Mouse (Mus musculus) midbrain, embryonic 12.5 days (tissue): ENCODE results near the gene Kif17. TPM values are rescaled to one million over a fixed set of nuclear protein-coding genes. Genes with fewer than 3 reads are reported as not detected.

Source experiments
- ATAC-seq: fragments of 200-750 bp; cut with Nextera tagmentation; 2 replicates; pipeline ENCODE4 v1.8.0; 2017; ENCODE audit warnings: low read depth, moderate TSS enrichment, moderate library complexity; ENCODE audit not compliant: low FRiP score
- H3K27ac ChIP-seq: fragments of 300-500 bp; sonication (generic); replicated peaks from 2 replicates; pipeline ENCODE4 v1.5.1; 2016; ENCODE audit warnings: mild to moderate bottlenecking
- H3K27me3 ChIP-seq: fragments of 300-500 bp; sonication (generic); 2 replicates; pipeline ENCODE4 v1.6.1; 2016; ENCODE audit warnings: mild to moderate bottlenecking
- H3K36me3 ChIP-seq: fragments of 300-500 bp; sonication (generic); 2 replicates; pipeline ENCODE4 v1.6.1; 2016
- H3K4me1 ChIP-seq: fragments of 300-500 bp; sonication (generic); 2 replicates; pipeline ENCODE4 v1.6.1; 2016
- H3K4me2 ChIP-seq: fragments of 300-500 bp; sonication (generic); replicated peaks from 2 replicates; pipeline ENCODE4 v1.6.1; 2016; ENCODE audit warnings: mild to moderate bottlenecking, moderate library complexity
- H3K4me3 ChIP-seq: fragments of 300-500 bp; sonication (generic); 2 replicates; pipeline ENCODE4 v1.5.1; 2016; ENCODE audit warnings: mild to moderate bottlenecking
- H3K9ac ChIP-seq: fragments of 300-500 bp; sonication (generic); replicated peaks from 2 replicates; pipeline ENCODE4 v1.6.1; 2016; ENCODE audit warnings: mild to moderate bottlenecking, moderate library complexity
- H3K9me3 ChIP-seq: fragments of 300-500 bp; sonication (generic); 2 replicates; pipeline ENCODE4 v1.6.1; 2016; ENCODE audit warnings: mild to moderate bottlenecking
- WGBS: fragments of 180-500 bp; shearing (Covaris S2); methylation state at CpG from one replicate; pipeline ENCODE4 v1.1.7; 2016; 5-methylcytosine and 5-hydroxymethylcytosine counted together
- polyA plus RNA-seq: library from polyadenylated mRNA; unstranded; fragments of >200 nt; fragmentation: Nextera tagmentation; extraction: Ambion mirVana; gene quantifications from 2 replicates; pipeline ENCODE4 v1.2.1, GENCODE M21; 2016

Kif17 gene
- polyA plus RNA-seq, 1 experiment from 2014 or later = 1.2 TPM

DNA sequence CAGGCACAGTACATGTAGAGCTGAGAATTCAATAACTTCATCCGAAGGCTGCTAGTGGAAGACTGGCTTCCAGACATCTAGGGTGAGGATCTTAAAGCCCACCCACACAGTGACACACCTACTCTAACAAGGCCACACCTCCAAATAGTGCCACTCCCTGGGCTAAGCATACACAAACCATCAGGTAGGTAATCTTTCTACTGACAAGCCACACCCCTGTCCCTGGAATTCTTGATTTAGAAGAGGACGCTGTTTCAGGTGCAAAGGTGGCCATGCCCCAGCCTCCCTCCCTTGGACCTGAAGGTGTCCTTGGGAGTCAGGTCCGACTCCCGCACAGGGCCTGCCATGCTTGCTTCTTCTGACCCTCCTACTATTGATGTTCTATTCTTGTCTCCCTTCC lies 82.9 kb downstream of the Kif17 start:
- Histone ChIP-seq H3K4me3 (no peak overlapping the region), H3K36me3 (no peaks in the 10 kb centered on the region), H3K4me2 (no peak overlapping the region), H3K27ac (no peak overlapping the region), H3K9me3 (no peaks in the 10 kb centered on the region), H3K9ac (no peak overlapping the region), H3K27me3 (peaks cover 20% of the 10 kb centered on the region; the same call in 1 of the 2 replicates), H3K4me1 (0 out of 2 replicates have a peak, but pooled peaks cover under 1% of the 10 kb centered on the region)
- 91% methylated on average over 4 of the region's 4 CpGs for WGBS
- no peak for ATAC-seq

DNA sequence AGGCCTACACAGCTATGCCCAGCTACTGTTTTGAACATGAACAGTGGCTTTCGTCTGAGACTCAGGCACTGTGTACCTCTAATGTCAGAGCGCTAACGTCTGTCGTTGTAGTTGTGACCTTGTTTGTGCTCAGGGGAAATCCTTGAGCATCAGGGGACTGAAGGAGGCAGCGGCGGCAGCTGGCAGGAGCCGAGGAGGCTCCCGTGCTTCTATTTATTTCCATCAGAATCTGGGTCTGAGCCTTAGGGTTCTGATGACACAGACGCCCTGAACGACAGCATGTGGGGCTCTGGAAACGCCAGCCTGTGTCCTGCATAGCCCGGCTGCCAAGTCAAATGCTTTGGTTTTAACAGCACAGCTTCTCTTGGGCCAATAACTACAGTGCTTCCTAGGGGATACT lies 84.8 kb downstream of the Kif17 start:
- ATAC-seq = no peak
- no peak overlapping the region for H3K4me2 ChIP-seq
- H3K4me1 ChIP-seq = no peaks in the 10 kb centered on the region
- H3K4me3 ChIP-seq = no peak overlapping the region
- H3K27me3 ChIP-seq = peaks cover 22% of the 10 kb centered on the region; the same call in 1 of the 2 replicates
- H3K27ac ChIP-seq = no peak overlapping the region
- no peaks in the 10 kb centered on the region for H3K9me3 ChIP-seq
- 88% methylated on average over 12 of the region's 12 CpGs for WGBS
- H3K36me3 ChIP-seq = no peaks in the 10 kb centered on the region
- H3K9ac ChIP-seq = no peak overlapping the region

DNA sequence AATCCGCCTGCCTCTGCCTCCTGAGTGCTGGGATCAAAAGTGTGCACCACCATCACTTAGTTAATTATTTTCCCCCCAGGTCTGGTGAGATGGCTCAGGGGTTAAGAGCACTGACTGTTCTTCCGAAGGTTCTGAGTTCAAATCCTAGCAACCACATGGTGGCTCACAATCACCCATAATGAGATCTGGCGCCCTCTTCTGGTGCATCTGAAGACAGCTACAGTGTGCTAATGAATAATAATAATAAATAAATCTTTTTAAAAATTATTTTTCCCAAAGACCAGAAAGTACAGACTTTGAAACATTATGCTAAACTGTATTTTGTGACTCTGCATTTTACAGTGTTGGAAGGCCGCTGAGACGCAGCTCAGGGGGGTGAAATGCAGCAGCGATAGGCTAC lies 85.4 kb downstream of the Kif17 start:
- no peak for ATAC-seq
- Histone ChIP-seq H3K27me3 (peaks cover 19% of the 10 kb centered on the region; the same call in 1 of the 2 replicates), H3K4me2 (no peak overlapping the region), H3K4me1 (no peaks in the 10 kb centered on the region), H3K36me3 (no peaks in the 10 kb centered on the region), H3K27ac (no peak overlapping the region), H3K9ac (no peak overlapping the region), H3K9me3 (no peaks in the 10 kb centered on the region), H3K4me3 (no peak overlapping the region)
- WGBS = 85% methylated on average over 6 of the region's 6 CpGs

DNA sequence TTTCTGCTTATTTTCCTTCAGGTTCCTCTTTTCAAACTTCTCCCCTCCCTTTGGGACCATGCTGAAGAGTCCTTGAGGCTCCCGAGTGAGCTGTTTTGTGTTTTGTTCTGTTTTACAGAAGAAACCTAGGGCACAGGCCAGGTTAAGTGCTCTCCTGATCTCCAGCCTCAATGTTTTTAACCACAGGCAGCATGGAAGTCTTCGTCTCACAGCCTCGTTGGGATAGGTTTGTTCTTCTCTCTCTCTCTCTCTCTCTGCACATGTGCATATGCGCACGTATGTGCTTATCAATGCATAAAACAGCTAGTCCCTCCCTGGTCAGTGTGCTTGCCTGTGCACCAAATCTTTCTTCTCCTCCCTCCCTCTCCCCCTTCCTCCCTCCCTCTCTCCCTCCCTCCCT lies 86.6 kb downstream of the Kif17 start:
- Histone ChIP-seq H3K4me1 (no peaks in the 10 kb centered on the region), H3K9me3 (no peaks in the 10 kb centered on the region), H3K36me3 (no peaks in the 10 kb centered on the region), H3K9ac (no peak overlapping the region), H3K4me3 (no peak overlapping the region), H3K4me2 (no peak overlapping the region), H3K27ac (no peak overlapping the region), H3K27me3 (0 out of 2 replicates have a peak, but pooled peaks cover 7% of the 10 kb centered on the region)
- 78% methylated on average over 5 of the region's 5 CpGs for WGBS
- ATAC-seq = no peak

DNA sequence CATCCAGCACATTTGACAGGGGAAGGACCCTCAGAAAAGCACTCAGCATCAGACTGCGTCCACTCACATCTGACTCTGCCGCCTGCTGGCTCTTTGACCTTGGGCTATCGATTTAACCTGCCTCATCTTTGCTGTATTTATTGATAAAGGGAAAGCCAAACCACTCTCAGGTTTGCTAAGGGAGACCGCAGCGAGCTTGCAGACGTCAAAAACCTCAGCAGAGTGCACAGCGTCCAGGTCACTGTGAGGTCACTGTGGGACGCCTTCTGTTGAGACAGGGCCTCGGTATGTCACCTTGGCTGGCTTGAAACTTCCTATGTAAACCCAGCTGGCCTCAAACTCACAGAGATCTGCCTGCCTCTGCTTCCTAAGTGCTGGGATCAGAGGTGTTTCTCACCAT lies 87.1 kb downstream of the Kif17 start:
- no peak overlapping the region for H3K27ac ChIP-seq
- H3K9me3 ChIP-seq = no peaks in the 10 kb centered on the region
- no peaks in the 10 kb centered on the region for H3K36me3 ChIP-seq
- ATAC-seq = no peak
- H3K27me3 ChIP-seq = 0 out of 2 replicates have a peak, but pooled peaks cover 6% of the 10 kb centered on the region
- WGBS = 84% methylated on average over 9 of the region's 9 CpGs
- H3K9ac ChIP-seq = no peak overlapping the region
- H3K4me3 ChIP-seq = no peak overlapping the region
- no peak overlapping the region for H3K4me2 ChIP-seq
- no peaks in the 10 kb centered on the region for H3K4me1 ChIP-seq

DNA sequence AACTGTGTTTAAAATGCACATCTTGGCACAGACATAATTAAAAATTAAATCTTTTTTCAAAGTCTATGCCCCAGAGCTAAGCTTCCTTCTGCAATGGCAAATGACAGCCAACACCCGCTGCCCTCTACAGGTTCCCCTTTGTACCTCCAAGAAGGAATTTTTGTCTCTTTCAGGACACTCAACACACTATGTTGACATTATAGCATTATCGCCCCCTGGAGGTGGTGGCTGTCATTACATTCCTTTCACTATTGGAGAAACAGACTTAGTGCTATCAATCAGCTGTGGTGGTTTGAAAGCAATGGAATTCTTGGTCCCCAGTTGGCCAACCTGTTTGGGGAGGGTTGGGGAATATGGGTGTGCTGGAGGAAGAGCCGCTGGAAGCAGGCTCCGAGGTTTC lies 89.7 kb downstream of the Kif17 start:
- H3K9ac ChIP-seq = no peak overlapping the region
- H3K4me1 ChIP-seq = no peaks in the 10 kb centered on the region
- no peaks in the 10 kb centered on the region for H3K9me3 ChIP-seq
- H3K4me3 ChIP-seq = no peak overlapping the region
- H3K27ac ChIP-seq = no peak overlapping the region
- ATAC-seq = no peak
- WGBS = 33% methylated on average over 4 of the region's 4 CpGs
- 0 out of 2 replicates have a peak, but pooled peaks cover 6% of the 10 kb centered on the region for H3K27me3 ChIP-seq
- H3K36me3 ChIP-seq = no peaks in the 10 kb centered on the region
- H3K4me2 ChIP-seq = no peak overlapping the region

DNA sequence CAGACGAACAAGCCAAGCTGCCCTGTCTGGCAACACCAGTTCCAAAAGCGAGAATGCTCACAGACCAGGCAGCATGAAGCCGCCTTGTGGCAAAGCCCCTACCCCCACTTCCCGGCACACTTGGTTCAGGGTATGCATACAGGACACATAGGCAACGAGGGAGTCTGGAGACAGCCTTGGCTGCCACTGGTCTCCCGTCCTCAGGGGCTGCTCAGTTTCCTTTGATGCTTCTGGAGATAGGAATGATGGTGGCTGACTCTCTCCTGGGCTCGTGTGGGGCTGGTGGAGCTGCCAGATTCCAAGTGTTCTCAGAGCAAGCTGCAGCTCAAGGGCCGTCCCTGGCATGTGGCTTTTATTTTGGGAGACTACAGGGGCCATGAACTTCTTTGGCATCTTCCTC lies 91.2 kb downstream of the Kif17 start:
- Histone ChIP-seq H3K4me1 (no peaks in the 10 kb centered on the region), H3K4me2 (no peak overlapping the region), H3K4me3 (no peak overlapping the region), H3K9ac (no peak overlapping the region), H3K27me3 (0 out of 2 replicates have a peak, but pooled peaks cover 6% of the 10 kb centered on the region), H3K36me3 (no peaks in the 10 kb centered on the region), H3K27ac (no peak overlapping the region), H3K9me3 (no peaks in the 10 kb centered on the region)
- ATAC-seq = no peak
- 73% methylated on average over 8 of the region's 8 CpGs for WGBS

DNA sequence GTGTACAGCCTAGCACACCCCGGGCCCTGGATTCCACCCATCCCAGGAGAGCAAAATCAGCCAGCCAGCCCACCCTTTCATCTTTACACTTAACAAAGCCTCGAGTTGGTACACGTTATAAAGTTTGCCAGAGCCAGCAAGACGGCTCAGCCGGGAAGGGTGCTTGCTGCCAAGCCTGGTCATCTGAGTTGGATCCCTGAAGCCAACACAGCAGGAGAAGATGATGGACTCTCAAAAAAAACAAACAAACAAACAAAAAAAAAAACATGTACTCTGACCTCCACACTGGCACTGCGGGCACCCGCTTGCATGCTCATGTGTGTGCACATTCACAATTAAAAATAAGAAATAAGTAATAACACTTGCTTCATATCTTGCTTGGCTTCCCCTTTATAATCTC lies 91.8 kb downstream of the Kif17 start:
- ATAC-seq = no peak
- H3K9me3 ChIP-seq = no peaks in the 10 kb centered on the region
- H3K27me3 ChIP-seq = 0 out of 2 replicates have a peak, but pooled peaks cover 6% of the 10 kb centered on the region
- no peak overlapping the region for H3K9ac ChIP-seq
- H3K4me3 ChIP-seq = no peak overlapping the region
- WGBS = 84% methylated on average over 7 of the region's 7 CpGs
- no peak overlapping the region for H3K27ac ChIP-seq
- H3K4me1 ChIP-seq = no peaks in the 10 kb centered on the region
- no peaks in the 10 kb centered on the region for H3K36me3 ChIP-seq
- H3K4me2 ChIP-seq = no peak overlapping the region

DNA sequence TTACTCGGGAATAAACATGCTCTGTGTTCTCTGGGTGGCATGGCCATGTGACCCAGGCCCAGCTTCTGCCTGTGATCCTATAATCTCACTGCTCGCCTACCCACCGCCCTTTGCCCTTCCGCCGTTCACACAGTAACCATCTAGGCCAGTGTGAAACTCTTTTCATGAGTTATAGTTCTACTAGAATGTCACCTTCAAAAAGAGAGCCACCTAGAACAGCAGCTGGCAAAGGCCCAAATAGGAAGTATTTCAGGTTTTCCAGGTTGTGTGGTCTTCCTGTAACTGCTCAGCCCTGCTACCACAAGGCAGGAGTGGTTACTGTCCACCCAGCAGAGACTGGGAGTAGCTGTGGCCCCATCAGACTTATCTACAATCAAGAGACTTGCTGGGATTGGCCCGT lies 92.5 kb downstream of the Kif17 start:
- no peaks in the 10 kb centered on the region for H3K4me1 ChIP-seq
- H3K4me2 ChIP-seq = no peak overlapping the region
- no peak overlapping the region for H3K9ac ChIP-seq
- H3K4me3 ChIP-seq = no peak overlapping the region
- 0 out of 2 replicates have a peak, but pooled peaks cover 6% of the 10 kb centered on the region for H3K27me3 ChIP-seq
- WGBS = 90% methylated on average over 6 of the region's 6 CpGs
- no peak overlapping the region for H3K27ac ChIP-seq
- no peaks in the 10 kb centered on the region for H3K36me3 ChIP-seq
- no peak for ATAC-seq
- no peaks in the 10 kb centered on the region for H3K9me3 ChIP-seq

DNA sequence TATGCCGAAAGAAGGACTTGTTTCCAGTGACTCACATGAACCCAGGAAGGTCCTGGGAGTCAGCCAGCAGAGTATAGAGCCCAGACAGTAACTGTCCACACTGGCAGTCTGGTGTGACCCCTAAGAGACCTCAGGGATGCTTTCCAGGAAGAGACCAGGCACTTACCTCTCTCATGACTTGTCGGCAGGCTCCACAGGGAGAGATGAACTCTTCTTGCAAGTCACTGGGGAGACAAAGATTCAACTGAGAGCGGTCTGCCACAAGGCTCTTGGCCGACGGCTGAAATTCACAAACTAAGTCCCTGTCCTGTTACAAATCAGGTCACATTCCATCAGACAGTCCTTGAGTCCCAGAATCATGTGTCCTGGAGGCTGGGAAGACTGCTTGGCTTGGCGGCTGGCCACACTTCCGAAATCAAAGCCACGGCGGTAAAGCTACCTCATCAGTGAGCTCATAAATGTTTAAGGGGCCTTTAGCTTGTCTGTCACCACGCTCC lies 93.2 kb downstream of the Kif17 start:
- 83% methylated on average over 10 of the region's 10 CpGs for WGBS
- H3K27me3 ChIP-seq = no peaks in the 10 kb centered on the region
- ATAC-seq = no peak

DNA sequence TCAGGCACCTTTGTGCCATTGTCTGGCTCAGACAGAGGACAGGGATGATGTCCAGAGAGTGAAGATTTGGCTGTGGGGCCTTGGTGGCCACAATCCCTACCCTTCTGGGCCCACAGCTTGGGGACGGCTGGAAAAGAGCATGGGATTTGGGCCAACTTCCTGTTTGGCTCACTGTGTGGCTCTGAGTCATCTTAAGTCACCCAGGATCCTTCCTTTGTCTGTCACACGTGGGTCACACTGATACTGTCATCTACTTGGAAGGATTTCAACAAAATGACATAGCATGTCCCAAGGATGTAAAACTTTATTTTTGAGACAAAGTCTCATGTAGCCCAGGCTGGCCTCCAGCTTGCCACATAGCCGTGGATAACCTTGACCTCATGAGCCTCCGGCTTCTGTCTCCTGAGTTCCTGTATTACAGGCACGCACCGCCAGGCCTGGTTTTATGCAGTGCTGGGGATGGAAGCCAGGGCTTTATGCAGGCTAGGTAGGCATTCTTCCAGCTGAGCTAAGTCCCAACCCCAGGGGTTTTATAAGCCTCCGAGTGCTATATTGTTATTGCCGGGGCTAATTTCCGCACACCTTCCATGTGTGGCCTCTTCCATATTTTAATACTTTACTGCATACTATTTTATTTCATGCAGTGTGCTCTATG lies 94.8 kb downstream of the Kif17 start:
- H3K27ac ChIP-seq = no peak overlapping the region
- no peaks in the 10 kb centered on the region for H3K36me3 ChIP-seq
- no peak for ATAC-seq
- WGBS = 87% methylated on average over 9 of the region's 9 CpGs
- no peaks in the 10 kb centered on the region for H3K27me3 ChIP-seq
- no peaks in the 10 kb centered on the region for H3K4me1 ChIP-seq
- H3K9me3 ChIP-seq = no peaks in the 10 kb centered on the region
- no peak overlapping the region for H3K9ac ChIP-seq
- no peak overlapping the region for H3K4me3 ChIP-seq
- H3K4me2 ChIP-seq = no peak overlapping the region

More for the DNA sequence above, 93.2 kb downstream of the Kif17 start:
- Histone ChIP-seq H3K9ac (no peak overlapping the region), H3K4me1 (no peaks in the 10 kb centered on the region), H3K9me3 (no peaks in the 10 kb centered on the region), H3K4me3 (no peak overlapping the region), H3K4me2 (no peak overlapping the region), H3K27ac (no peak overlapping the region), H3K36me3 (no peaks in the 10 kb centered on the region)

DNA sequence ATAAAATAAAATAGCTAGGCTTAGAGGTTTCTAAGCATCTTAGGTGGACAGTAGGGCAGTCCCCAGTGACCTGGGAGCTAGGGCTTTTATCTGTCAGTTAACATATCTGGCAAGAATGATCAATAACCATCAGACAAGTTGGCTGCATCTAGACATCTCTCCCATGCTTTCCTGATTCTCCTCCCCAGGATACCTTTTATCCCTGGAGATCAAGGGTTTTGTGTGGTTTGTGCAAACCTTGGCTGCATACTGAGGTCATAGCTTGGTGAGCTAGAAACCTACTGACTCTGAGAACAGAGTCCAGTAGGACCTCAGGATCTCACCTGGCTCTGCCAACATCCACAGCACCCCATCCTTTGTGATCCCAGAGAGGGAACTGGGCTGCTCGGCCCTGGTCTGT lies 97.0 kb downstream of the Kif17 start:
- H3K4me3 ChIP-seq = no peak overlapping the region
- H3K4me1 ChIP-seq = no peaks in the 10 kb centered on the region
- no peaks in the 10 kb centered on the region for H3K9me3 ChIP-seq
- WGBS = 63% methylated on average over 1 of the region's 1 CpGs
- H3K27me3 ChIP-seq = no peaks in the 10 kb centered on the region
- H3K36me3 ChIP-seq = no peaks in the 10 kb centered on the region
- no peak for ATAC-seq
- H3K4me2 ChIP-seq = no peak overlapping the region
- no peak overlapping the region for H3K27ac ChIP-seq
- no peak overlapping the region for H3K9ac ChIP-seq

DNA sequence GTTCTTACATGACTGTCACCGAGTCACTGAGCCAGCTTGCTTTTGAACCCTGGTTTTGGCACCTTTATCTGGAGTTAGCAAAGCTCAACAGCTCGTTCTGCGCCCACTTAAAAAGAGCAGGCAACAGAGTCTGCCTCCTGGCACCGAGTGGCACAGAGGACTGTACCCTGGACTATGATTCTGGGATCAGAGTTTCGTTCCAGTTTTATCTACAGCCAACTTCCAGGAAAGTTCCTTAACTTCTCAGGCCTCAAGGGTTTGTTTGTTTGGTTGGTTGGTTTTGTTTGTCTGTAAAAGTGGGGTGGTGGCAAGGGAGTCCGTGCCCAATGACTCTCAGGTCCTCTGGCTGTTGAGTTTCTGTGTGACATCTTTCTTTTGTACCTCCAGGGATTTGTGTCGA lies 98.5 kb downstream of the Kif17 start:
- WGBS = 81% methylated on average over 7 of the region's 7 CpGs
- H3K4me1 ChIP-seq = no peaks in the 10 kb centered on the region
- H3K27me3 ChIP-seq = no peaks in the 10 kb centered on the region
- H3K9ac ChIP-seq = no peak overlapping the region
- H3K4me3 ChIP-seq = no peak overlapping the region
- H3K27ac ChIP-seq = no peak overlapping the region
- no peak overlapping the region for H3K4me2 ChIP-seq
- H3K9me3 ChIP-seq = no peaks in the 10 kb centered on the region
- ATAC-seq = no peak
- no peaks in the 10 kb centered on the region for H3K36me3 ChIP-seq
